Mouse (Mus musculus) lung, embryonic 16.5 days (tissue): ENCODE data around the gene Pnldc1. TPM values are rescaled to one million over a fixed set of nuclear protein-coding genes. Genes with fewer than 3 reads are reported as not detected.
A peak's percentile ranks its signal among the peaks of the same experiment; 100 is the strongest.
"Not testable (repeated sequence)": the region's sequence is repeated elsewhere in the genome, so short reads cannot be mapped to it uniquely, and the experiment has no call there.

ENCODE experiments used
- ATAC-seq: fragments of 200-750 bp; cut with Nextera tagmentation; 2 replicates; pipeline ENCODE4 v1.8.0; 2017; ENCODE audit warnings: low read depth, mild to moderate bottlenecking, moderate library complexity
- H3K27ac ChIP-seq: fragments of 300-500 bp; sonication (generic); 2 replicates; pipeline ENCODE4 v1.5.1; 2014; ENCODE audit warnings: mild to moderate bottlenecking, control low read depth, low read length
- H3K27me3 ChIP-seq: fragments of 300-500 bp; sonication (generic); 2 replicates; pipeline ENCODE4 v1.6.1; 2014; ENCODE audit warnings: low read depth, low read length, mixed read lengths; ENCODE audit not compliant: control insufficient read depth, insufficient read depth
- H3K36me3 ChIP-seq: fragments of 300-500 bp; sonication (generic); 2 replicates; pipeline ENCODE4 v1.6.1; 2014; ENCODE audit warnings: low read length; ENCODE audit not compliant: control insufficient read depth, insufficient read depth
- H3K4me1 ChIP-seq: fragments of 300-500 bp; sonication (generic); replicated peaks from 2 replicates; pipeline ENCODE4 v1.6.1; 2014; ENCODE audit warnings: low read length, mixed read lengths; ENCODE audit not compliant: control insufficient read depth, insufficient read depth
- H3K4me2 ChIP-seq: fragments of 300-500 bp; sonication (generic); 2 replicates; pipeline ENCODE4 v1.6.1; 2014; ENCODE audit warnings: low read depth, low read length, control low read depth
- H3K4me3 ChIP-seq: fragments of 300-500 bp; sonication (generic); 2 replicates; pipeline ENCODE4 v1.5.1; 2014; ENCODE audit warnings: mild to moderate bottlenecking, low read length, control low read depth
- H3K9ac ChIP-seq: fragments of 300-500 bp; sonication (generic); 2 replicates; pipeline ENCODE4 v1.6.1; 2014; ENCODE audit warnings: low read length, control low read depth
- H3K9me3 ChIP-seq: fragments of 300-500 bp; sonication (generic); 2 replicates; pipeline ENCODE4 v1.6.1; 2016; ENCODE audit warnings: low read length; ENCODE audit not compliant: control insufficient read depth
- WGBS: fragments of 180-500 bp; shearing (Covaris S2); extraction: QIAGEN DNeasy Blood & Tissue Kit; methylation state at CpG from one replicate; pipeline ENCODE4 v1.1.7; 2014; 5-methylcytosine and 5-hydroxymethylcytosine counted together
- polyA plus RNA-seq: library from polyadenylated mRNA; unstranded; fragments of >200 nt; fragmentation: Nextera tagmentation; extraction: Ambion mirVana; gene quantifications from 2 replicates; pipeline ENCODE4 v1.2.1, GENCODE M21; 2015

The Pnldc1 gene
- polyA plus RNA-seq, 1 experiment from 2014 or later, result 0.69 TPM

GRCm38 (mm10) chr17:12915488-12915880, 5.5 kb upstream of the Pnldc1 start, which contains the start of gene Tcp1:
Tcp1 (plus strand) TSS chr17:12915701.
- H3K27ac ChIP-seq, result peak within 1 kb of the TSS; percentile 92
- H3K4me2 ChIP-seq, result peak within 1 kb of the TSS; percentile 72
- H3K4me3 ChIP-seq, result peak within 1 kb of the TSS; percentile 99
- under 1% methylated on average over 18 of the region's 18 CpGs for WGBS
- no peak for ATAC-seq
- peak within 1 kb of the TSS; percentile 98 for H3K9ac ChIP-seq
- peaks cover 38% of the 10 kb centered on the region for H3K36me3 ChIP-seq
- no peaks in the 10 kb centered on the region for H3K9me3 ChIP-seq
- no peaks in the 10 kb centered on the region for H3K27me3 ChIP-seq
- peaks cover 4% of the 10 kb centered on the region; the same call in 1 of the 2 replicates for H3K4me1 ChIP-seq

- 84% methylated on average over 8 of the region's 8 CpGs for WGBS
- no peak for ATAC-seq
- Histone ChIP-seq H3K9ac (no peak overlapping the region), H3K36me3 (peaks cover 26% of the 10 kb centered on the region), H3K4me3 (no peak overlapping the region), H3K9me3 (no peaks in the 10 kb centered on the region), H3K4me2 (no peak overlapping the region), H3K4me1 (no peaks in the 10 kb centered on the region; the same call in 1 of the 2 replicates), H3K27me3 (no peaks in the 10 kb centered on the region), H3K27ac (no peak overlapping the region)
Observed at GRCm38 (mm10) chr17:12910391-12910790, 361 bp upstream of the Pnldc1 start.

DNA sequence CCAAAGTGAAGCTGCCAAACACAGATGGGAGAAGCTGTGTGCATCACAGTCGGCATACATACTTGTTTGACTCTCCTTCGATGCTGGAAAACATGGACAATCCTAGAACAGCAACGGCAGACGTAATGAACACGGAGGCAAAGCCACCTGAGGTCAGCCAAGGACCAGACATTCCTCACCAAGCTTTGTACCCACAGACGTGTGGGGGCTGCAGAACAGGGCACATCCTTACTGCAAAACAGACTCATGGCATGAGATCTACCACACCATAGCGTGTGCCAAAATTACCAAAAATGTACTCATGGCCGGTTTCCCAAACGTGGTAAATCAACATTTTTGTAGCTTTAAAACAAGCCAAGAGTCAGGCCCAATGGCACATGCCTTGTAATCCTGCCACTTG, 3.6 kb downstream of the Pnldc1 start:
- Histone ChIP-seq H3K4me3 (no peak overlapping the region), H3K4me2 (no peak overlapping the region), H3K4me1 (peaks cover 5% of the 10 kb centered on the region; the same call in 1 of the 2 replicates), H3K27ac (no peak overlapping the region), H3K36me3 (peaks cover 2% of the 10 kb centered on the region; the same call in 1 of the 2 replicates), H3K9me3 (no peaks in the 10 kb centered on the region), H3K27me3 (no peaks in the 10 kb centered on the region), H3K9ac (no peak overlapping the region)
- no peak for ATAC-seq
- 88% methylated on average over 9 of the region's 9 CpGs for WGBS

GRCm38 (mm10) chr17:12905810-12906209, 4.2 kb downstream of the Pnldc1 start:
- Histone ChIP-seq H3K36me3 (peaks cover 2% of the 10 kb centered on the region; the same call in 1 of the 2 replicates), H3K9me3 (no peaks in the 10 kb centered on the region), H3K4me3 (no peak overlapping the region), H3K4me1 (peaks cover 5% of the 10 kb centered on the region; the same call in 1 of the 2 replicates), H3K27ac (no peak overlapping the region), H3K4me2 (no peak overlapping the region), H3K9ac (no peak overlapping the region), H3K27me3 (no peaks in the 10 kb centered on the region)
- 89% methylated on average over 4 of the region's 4 CpGs for WGBS
- ATAC-seq, result no peak

GRCm38 (mm10) chr17:12904349-12904748, 5.7 kb downstream of the Pnldc1 start:
- H3K4me3 ChIP-seq, result no peak overlapping the region
- ATAC-seq, result no peak
- no peaks in the 10 kb centered on the region for H3K27me3 ChIP-seq
- H3K27ac ChIP-seq, result 0 out of 2 replicates have a peak overlapping the region, but pooled peaks have one; percentile 8
- H3K9ac ChIP-seq, result no peak overlapping the region
- peaks cover 5% of the 10 kb centered on the region; the same call in 1 of the 2 replicates for H3K4me1 ChIP-seq
- no peak overlapping the region for H3K4me2 ChIP-seq
- no peaks in the 10 kb centered on the region for H3K9me3 ChIP-seq
- peaks cover 2% of the 10 kb centered on the region; the same call in 1 of the 2 replicates for H3K36me3 ChIP-seq
- 70% methylated on average over 1 of the region's 1 CpGs for WGBS

DNA sequence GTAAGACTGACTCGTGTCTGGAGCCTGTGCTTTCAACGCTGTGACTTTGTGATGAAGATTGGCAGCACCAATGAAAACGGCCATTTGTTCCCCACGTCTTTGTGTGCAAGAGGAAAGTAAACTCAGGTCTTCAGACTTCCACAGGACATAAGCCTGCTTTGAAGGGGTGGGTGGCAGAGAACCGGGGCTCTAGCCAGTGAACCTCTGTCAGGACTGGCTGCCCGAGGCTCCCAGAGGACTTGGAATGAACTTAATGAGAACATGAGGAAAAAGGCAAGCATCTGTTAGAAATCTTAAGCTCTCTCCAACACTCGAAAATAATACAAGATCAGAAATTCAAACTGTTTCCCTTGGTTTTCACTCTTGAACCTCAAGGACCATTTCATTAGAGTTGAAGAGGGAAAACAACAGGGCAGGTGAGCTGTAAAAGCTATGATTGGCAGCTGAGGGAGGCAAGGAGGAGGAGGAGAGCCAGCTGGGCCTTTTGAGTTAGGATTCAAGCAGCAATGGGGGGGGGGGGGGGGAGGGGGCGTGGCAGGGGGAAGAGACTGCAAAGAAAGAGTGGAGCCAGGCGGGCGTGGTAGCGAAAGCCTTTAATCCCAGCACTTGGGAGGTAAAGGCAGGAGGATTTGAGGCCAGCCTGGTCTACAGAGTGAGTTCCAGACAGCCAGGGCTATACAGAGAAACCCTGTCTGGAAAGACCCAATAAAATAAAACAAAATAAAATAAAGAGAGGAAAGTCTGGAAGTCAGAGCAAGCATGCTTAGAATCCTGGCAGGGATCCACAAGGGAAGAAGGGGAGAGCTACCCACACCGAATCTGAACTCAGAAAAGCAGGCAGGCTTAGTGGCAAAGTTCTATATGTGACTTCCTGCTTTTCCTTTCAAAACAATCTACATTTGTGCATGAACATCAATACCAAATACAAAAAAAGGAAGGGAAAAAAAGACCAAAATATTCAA, 6.4 kb downstream of the Pnldc1 start:
- Histone ChIP-seq H3K9ac (no peak overlapping the region), H3K9me3 (no peaks in the 10 kb centered on the region), H3K4me1 (peaks cover 5% of the 10 kb centered on the region; the same call in 1 of the 2 replicates), H3K27ac (peak overlapping the region; percentile 74), H3K4me3 (no peak overlapping the region), H3K27me3 (no peaks in the 10 kb centered on the region), H3K36me3 (peaks cover 2% of the 10 kb centered on the region; the same call in 1 of the 2 replicates), H3K4me2 (no peak overlapping the region)
- peak; percentile 75 for ATAC-seq
- WGBS, result 38% methylated on average over 11 of the region's 12 CpGs

DNA sequence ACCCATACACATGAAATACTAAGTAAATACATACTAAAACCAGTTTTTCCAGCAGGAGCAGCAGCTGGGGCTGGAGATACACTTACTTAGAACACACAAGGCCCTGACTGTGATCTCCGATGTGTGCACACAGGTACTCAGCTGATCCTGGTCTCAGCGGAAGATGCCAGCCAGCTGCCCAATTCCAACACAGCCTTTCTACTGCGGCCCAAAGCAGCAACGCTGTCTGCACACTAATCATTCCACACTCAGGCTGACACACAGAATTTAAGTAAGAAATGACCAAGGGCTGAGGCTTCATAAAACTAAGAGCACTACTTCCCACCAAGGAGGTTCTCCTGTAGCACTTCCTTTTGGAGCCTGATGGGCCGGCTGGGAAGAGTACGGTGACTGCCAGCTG, 7.7 kb downstream of the Pnldc1 start:
- H3K4me3 ChIP-seq, result no peak overlapping the region
- no peaks in the 10 kb centered on the region for H3K27me3 ChIP-seq
- H3K27ac ChIP-seq, result no peak overlapping the region
- no peak for ATAC-seq
- H3K4me2 ChIP-seq, result no peak overlapping the region
- WGBS, result 84% methylated on average over 6 of the region's 6 CpGs
- H3K9ac ChIP-seq, result no peak overlapping the region
- H3K9me3 ChIP-seq, result no peaks in the 10 kb centered on the region
- peaks cover 2% of the 10 kb centered on the region; the same call in 1 of the 2 replicates for H3K36me3 ChIP-seq
- peaks cover 5% of the 10 kb centered on the region; the same call in 1 of the 2 replicates for H3K4me1 ChIP-seq

- not testable (repeated sequence) for ATAC-seq
Observed at GRCm38 (mm10) chr17:12898607-12899006, 11.4 kb downstream of the Pnldc1 start.

DNA sequence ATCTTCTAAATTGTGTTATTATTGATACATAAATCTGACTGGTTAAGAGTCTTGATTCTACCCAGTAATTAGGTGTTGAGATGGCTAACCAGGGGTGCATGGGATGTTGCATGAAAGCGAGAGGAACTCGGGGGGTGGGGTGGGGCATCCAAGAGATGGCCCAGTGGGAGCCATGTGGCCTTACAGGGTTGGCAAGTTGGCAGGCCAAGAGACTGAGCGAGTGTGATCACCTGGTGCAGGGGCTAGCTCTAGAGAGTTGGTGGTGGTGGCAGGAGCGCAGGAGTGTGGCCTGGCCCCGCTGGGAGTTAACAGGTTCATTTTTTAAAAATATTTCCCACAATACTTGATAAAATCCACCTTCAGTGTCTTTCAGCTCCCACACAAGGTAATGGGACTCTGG, 12.4 kb downstream of the Pnldc1 start:
- no peak overlapping the region for H3K4me3 ChIP-seq
- 88% methylated on average over 5 of the region's 5 CpGs for WGBS
- peak; percentile 15; the same call in 1 of the 2 replicates for ATAC-seq

More at GRCm38 (mm10) chr17:12898607-12899006, 11.4 kb downstream of the Pnldc1 start:
- H3K36me3 ChIP-seq, H3K9ac ChIP-seq, H3K9me3 ChIP-seq, H3K4me3 ChIP-seq, H3K4me2 ChIP-seq, H3K4me1 ChIP-seq, H3K27me3 ChIP-seq, H3K27ac ChIP-seq: not testable (repeated sequence)
- 41% methylated on average over 2 of the region's 2 CpGs for WGBS

More for the DNA sequence above, 12.4 kb downstream of the Pnldc1 start:
- no peaks in the 10 kb centered on the region; the same call in 1 of the 2 replicates for H3K36me3 ChIP-seq
- no peak overlapping the region for H3K9ac ChIP-seq
- H3K4me2 ChIP-seq, result no peak overlapping the region
- no peaks in the 10 kb centered on the region for H3K9me3 ChIP-seq
- no peaks in the 10 kb centered on the region for H3K4me1 ChIP-seq
- H3K27ac ChIP-seq, result no peak overlapping the region
- H3K27me3 ChIP-seq, result no peaks in the 10 kb centered on the region
